Mouse (Mus musculus) 3T3-L1 (cell line): Measurements from ENCODE around the gene Hist1h1d.
A peak's percentile ranks its signal among the peaks of the same experiment; 100 is the strongest.
"Not testable (repeated sequence)": the region's sequence is repeated elsewhere in the genome, so short reads cannot be mapped to it uniquely, and the experiment has no call there.

Experiments
- DNase-seq: peaks from one replicate; pipeline ENCODE4 v3.0.0-alpha.2; 2015; ENCODE audit warnings: low read depth, low spot score

Gene Hist1h1d

DNA sequence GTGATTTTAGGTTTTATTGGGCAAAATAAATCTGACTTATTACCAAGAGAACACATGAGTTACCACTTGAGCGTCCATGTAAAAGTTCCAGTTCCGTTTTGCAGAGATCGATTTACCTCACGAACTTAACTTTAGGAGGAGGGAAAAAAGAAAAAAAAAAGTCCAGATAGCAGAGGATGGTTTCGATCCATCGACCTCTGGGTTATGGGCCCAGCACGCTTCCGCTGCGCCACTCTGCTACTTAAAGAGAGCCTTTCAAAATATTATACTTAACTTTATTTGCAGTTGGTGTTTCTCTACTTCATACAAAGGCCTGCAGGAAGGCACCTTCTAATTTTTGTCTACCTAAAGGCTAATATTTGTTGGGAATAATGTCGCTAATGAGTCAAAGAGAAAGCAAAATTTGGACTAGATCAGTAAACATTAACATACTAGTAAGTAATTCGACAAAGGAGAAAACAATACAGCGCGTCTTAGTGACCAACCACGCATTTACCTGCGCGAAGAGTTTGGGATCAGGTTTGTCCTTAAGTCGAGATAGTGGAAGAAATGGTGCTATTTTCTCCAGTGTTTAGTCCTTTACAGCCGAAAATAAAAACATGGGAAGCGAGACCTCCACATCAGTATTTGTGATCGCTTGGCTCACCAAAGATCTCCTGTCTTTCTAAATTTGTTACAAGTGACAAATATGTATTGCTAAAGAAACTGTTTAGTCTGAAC, 22.7 kb upstream of the Hist1h1d start:
- DNase-seq: peak; percentile 75

DNA sequence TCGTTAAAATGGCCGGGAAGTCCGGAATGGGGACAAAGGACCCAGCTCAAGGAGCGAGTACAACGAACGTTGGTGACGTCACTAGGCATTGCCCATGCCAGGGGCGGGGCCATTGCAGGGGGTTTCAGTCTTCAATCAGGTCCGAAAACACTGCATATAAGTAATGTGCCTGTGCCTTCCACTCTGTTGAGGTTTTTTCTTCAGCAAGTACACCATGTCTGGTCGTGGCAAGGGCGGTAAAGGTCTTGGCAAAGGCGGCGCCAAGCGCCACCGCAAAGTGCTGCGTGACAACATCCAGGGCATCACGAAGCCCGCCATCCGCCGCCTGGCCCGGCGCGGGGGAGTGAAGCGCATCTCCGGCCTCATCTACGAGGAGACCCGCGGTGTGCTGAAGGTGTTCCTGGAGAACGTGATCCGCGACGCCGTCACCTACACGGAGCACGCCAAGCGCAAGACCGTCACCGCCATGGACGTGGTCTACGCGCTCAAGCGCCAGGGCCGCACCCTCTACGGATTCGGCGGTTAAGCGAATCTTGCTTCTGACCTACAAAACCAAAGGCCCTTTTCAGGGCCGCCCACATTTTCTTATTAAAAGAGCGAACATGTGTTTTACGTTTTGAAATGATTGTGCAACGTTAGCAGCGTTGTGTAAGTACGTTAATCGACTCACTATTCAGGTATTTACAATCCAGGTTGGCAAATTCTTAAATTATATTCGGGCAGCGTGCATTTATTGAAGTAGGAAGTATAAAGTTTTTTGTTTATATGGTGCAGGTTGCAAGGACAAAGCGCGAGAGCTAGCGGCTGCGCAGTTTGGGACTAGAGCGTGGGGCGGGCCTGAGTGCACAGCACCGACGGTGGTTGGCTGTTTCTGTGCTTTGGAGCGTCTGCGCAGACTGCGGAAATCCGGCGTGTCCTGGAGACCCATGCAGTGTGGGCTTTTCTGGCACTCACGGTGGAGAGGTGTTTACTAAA, 21.9 kb upstream of the Hist1h1d start, which contains the start of gene Hist1h4h:
Hist1h4h (plus strand) TSS at position 150 of the 975 bp plus-strand sequence.
- DNase-seq: peak; percentile 95

DNA sequence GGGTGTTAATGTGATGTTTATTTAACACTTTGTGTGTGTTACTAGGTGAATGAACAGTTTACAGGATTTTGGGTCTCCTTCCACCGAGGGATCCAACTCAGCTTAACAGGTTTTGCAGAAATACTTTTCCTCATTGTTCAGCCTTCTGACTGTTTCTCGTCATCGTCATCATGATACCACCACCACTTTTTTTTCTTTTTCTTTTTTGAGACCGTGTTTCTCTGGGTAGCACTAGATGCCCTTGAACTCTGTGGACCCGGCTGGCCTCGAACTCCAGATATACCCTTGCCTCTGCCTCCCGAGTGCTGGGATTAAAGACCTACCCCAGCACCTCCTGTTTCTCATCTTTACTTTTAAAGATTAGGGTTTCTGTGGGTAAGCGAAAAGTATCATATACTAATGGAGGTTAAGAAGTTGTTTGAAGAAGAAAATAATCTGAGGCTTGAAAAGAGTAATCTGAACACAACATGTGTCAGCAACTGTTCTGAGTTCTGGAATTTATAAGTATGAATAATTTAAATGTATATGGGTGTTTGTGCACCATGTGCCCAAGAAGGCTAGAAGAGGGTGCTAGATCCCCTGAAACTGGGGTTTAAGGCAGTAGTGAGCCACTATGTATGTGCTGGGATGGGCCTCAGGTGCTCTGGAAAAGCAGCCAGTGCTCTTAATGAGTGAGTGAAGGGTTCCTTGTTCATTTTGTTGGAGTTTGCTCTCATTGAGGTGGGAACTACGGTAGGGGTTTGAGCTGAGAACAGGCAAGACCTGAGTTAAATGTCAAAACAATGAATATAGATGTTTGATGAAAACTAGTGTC, 20.6 kb upstream of the Hist1h1d start:
- DNase-seq: peak; percentile 54

DNA sequence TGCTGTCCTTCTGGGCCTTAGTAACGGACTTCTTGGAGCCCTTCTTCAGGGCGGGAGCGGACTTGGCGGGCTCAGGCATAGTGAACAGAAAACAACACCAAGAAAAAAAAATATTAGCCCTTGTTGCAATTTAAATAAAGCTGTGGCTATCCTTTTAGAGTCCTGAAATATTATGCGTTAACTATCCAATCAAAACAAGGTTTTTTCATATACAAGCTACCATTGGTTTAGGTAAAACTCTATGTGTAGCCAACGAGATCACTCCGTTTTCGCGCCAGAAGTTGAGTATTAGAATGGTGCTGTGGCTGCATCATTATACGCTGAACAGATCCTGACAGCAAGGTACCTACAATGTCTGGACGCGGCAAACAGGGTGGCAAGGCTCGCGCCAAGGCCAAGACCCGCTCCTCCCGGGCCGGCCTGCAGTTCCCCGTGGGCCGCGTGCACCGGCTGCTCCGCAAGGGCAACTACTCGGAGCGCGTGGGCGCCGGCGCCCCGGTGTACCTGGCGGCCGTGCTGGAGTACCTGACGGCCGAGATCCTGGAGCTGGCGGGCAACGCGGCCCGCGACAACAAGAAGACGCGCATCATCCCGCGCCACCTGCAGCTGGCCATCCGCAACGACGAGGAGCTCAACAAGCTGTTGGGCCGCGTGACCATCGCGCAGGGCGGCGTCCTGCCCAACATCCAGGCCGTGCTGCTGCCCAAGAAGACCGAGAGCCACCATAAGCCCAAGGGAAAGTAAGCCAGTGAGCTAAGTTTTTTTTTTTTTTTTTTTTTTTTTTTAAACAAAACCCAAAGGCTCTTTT, 19.3 kb upstream of the Hist1h1d start, which contains the start of gene Hist1h2af:
Hist1h2af (plus strand) TSS at position 347 of the 808 bp plus-strand sequence.
- DNase-seq: peak; percentile 97

- peak; percentile 82 for DNase-seq
Observed at GRCm38 (mm10) chr13:23534368-23535131, 18.5 kb upstream of the Hist1h1d start.

- peak; percentile 98 for DNase-seq
Observed at GRCm38 (mm10) chr13:23535137-23536075, 17.7 kb upstream of the Hist1h1d start, which contains the start of gene Hist1h3g. Gene Hist1h3g, plus strand, starts transcription at chr13:23535422.

DNA sequence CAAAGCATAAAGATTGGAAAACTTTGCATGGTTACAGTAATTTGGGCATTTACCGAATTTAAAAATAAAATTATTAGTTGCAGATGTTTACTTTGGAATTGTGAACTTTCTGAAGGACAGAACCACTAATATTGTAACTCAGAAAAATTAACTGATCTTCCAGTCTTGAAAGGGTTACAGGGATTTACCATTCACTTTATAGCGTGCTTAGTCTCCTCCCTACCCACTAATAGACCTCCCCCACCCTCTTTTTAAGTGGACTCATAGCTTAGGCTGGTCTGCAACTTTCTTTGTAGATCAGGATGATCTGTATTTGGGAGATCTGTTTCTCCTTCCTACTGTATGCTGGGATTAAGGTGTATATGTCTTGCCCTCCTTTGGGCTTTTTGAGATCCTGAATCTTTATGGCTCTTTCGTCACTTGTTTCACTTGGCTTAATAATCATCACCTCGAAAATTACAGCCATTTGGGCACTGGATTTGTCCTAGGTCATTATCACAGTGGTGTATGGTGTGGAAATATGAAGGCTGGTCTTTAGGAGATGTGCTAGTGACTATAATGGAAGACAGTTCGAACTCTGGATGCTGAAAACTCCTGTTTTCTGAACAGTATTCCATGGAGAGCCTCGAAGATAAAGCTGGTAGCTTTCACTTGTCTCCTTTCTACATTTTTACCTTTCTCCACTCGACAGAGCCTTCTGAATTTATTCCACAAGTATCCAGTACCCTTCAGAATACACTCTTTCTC, 16.8 kb upstream of the Hist1h1d start:
- peak; percentile 63 for DNase-seq

GRCm38 (mm10) chr13:23537006-23537710, 15.9 kb upstream of the Hist1h1d start:
- no peak for DNase-seq

- no peak for DNase-seq
Observed at GRCm38 (mm10) chr13:23538249-23538648, 14.8 kb upstream of the Hist1h1d start.

DNA sequence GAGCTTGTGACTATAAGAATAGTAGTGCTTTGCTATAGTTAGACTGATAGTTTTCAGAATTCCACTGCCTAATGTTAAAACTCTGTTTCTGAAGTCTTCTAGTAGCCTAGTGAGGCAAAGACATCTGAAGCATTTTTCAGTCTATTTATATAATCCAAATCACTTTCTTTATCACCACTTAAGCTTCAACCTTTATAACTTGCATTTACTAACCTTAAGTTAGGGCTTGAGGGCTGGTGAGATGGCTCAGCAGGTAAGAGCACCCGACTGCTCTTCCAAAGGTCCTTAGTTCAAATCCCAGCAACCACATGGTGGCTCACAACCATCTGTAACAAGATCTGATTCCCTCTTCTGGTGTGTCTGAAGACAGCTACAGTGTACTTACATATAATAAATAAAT, 13.2 kb upstream of the Hist1h1d start:
- not testable (repeated sequence) for DNase-seq

DNA sequence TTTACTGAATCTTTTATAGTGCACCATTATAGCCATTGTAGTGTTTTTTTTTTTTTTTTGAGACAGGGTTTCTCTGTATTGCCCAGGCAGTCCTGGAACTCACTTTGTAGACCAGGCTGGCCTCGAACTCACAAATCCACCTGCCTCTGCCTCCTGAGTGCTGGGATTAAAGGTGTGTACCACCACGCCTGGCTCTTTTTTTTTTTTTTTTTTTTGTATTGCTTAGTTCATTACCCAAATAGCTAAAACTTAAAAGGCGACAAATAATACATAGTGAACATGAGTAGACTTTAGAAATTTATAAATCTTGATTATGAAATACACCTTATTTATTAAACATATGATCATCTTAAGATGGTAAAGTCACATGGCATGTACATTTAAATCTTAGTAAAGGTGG, 11.6 kb upstream of the Hist1h1d start:
- DNase-seq: no peak

DNA sequence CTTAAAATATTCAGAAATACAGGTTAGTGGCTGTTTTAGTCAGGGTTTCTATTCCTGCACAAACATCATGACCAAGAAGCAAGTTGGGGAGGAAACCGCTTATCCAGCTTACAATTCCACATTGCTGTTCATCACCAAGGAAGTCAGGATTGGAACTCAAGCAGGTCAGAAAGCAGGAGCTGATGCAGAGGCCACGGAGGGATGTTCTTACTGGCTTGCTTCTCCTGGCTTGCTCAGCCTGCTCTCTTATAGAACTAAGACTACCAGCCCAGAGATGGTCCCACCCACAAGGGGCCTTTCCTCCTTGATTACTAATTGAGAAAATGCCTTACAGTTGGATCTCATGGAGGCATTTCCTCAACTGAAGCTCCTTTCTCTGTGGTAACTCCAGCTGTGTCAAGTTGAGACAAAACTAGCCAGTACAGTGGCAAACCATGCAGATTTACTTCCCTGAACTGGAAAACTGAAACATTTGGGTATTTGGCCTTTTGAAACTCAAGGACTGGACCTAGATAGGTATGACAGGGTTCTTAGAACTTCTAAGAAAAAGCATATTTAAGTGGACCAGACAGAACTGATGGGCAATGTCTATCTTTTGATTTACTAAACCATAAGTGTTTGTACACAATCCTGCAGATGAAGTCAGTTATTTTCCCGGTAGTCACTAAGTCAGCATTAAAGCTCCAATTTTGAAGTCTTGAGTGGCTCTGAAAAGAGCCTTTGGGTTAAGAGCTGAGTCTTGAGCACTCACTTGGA, 10.7 kb upstream of the Hist1h1d start:
- peak; percentile 62 for DNase-seq

DNA sequence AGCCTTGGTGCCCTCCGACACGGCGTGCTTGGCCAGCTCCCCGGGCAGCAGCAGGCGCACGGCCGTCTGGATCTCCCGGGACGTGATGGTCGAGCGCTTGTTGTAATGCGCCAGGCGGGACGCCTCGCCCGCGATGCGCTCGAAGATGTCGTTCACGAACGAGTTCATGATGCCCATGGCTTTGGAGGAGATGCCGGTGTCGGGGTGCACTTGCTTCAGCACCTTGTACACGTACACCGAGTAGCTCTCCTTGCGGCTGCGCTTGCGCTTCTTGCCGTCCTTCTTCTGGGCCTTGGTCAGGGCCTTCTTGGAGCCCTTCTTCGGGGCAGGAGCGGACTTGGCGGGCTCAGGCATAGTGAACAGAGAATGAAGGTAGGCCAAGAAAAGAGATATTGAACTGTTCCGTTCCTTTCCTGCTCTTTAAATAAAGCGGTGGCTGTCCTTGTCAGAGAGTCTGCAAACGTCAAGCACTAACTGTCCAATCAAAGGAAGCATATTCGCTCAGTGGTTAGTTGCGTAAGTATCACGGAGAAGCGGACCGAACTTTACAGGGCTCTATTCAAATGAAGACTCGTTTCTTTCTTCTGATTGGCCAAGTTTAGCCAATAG, 10.0 kb upstream of the Hist1h1d start, which contains the start of gene Hist1h2bh:
Hist1h2bh (minus strand) TSS at position 394 of the 609 bp plus-strand sequence.
- DNase-seq: peak; percentile 98

DNA sequence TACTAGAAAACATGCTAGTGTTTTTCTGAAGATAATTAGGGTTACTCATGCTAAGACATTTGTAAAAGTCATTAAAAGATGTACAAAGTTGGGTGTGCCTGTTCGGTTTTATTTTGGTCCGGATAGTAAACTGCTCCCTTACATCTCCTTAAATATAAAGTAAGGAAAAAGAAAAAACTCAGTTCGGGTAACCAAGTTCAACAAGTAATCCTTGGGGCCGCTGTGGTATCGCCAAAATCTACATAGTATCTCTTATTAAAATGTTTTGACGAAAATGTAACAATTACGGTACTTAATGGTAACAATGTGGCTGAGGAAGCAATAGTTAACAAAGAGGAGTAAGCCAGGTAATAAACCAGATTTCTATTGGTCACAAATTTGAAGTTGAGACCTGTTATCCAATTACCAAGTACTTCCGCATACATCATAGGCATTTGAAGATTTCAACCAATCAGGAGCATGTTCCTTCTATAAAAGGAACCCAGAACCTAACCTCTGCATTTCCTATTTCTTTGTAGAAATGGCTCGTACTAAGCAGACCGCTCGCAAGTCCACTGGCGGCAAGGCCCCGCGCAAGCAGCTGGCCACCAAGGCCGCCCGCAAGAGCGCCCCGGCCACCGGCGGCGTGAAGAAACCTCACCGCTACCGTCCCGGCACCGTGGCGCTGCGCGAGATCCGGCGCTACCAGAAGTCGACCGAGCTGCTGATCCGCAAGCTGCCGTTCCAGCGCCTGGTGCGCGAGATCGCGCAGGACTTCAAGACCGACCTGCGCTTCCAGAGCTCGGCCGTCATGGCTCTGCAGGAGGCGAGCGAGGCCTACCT, 8.9 kb upstream of the Hist1h1d start, which contains the start of gene Hist1h3f:
Hist1h3f (plus strand) TSS at position 88 of the 822 bp plus-strand sequence.
- peak; percentile 96 for DNase-seq

DNA sequence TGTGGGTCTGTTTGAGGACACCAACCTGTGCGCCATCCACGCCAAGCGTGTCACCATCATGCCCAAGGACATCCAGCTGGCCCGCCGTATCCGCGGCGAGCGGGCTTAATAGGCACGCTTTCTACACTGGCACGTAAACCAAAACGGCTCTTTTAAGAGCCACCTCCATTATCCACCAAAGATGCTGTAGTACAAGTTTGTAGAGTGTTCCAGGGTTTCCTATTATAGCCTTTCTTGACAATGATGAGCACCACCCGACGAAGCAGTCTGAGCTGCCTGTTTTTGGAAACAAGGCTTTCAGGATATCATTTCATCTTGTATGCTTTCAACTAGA, 8.3 kb upstream of the Hist1h1d start:
- DNase-seq: not testable (repeated sequence)
